Mouse (Mus musculus) layer of hippocampus, postnatal 10 days (tissue): ENCODE measurements around the gene Tmc8. TPM values are rescaled to one million over a fixed set of nuclear protein-coding genes. Genes with fewer than 3 reads are reported as not detected.
"Not testable (repeated sequence)": the region's sequence is repeated elsewhere in the genome, so short reads cannot be mapped to it uniquely, and the experiment has no call there.

Experiments
- DNase-seq, 2 experiments: peaks; one replicate each; pipeline ENCODE4 v3.0.0; 2021; ENCODE audit warnings: low spot score in 2 of 2
- total RNA-seq, 2 experiments: library from RNA; stranded (reverse); gene quantifications; 2 replicates each; pipeline ENCODE4 v1.2.3; 2021

Gene Tmc8
- total RNA-seq, 2 experiments from 2014 or later = 0.60 to 1.5 TPM

GRCm38 (mm10) chr11:117792281-117792888 is 10.5 kb downstream of the Tmc8 start:
- no peak for DNase-seq

- no peak for DNase-seq
Measured at GRCm38 (mm10) chr11:117794035-117794551, 12.2 kb downstream of the Tmc8 start.

- DNase-seq = no peak
Measured at GRCm38 (mm10) chr11:117796954-117797353, 15.1 kb downstream of the Tmc8 start.

- no peak for DNase-seq
Measured at GRCm38 (mm10) chr11:117797511-117798159, 15.8 kb downstream of the Tmc8 start, which contains the start of gene 6030468B19Rik. Gene 6030468B19Rik, plus strand, starts transcription at chr11:117797660.

GRCm38 (mm10) chr11:117798160-117798541 is 16.3 kb downstream of the Tmc8 start:
- DNase-seq = no peak

- no peak for DNase-seq
Measured at GRCm38 (mm10) chr11:117799174-117799573, 17.3 kb downstream of the Tmc8 start.

GRCm38 (mm10) chr11:117800038-117800437 is 18.2 kb downstream of the Tmc8 start:
- no peak for DNase-seq

- DNase-seq = no peak
Measured at GRCm38 (mm10) chr11:117801650-117802049, 19.8 kb downstream of the Tmc8 start.

GRCm38 (mm10) chr11:117803166-117803688 is 21.4 kb downstream of the Tmc8 start:
- no peak for DNase-seq

- no peak for DNase-seq
Measured at GRCm38 (mm10) chr11:117806781-117807180, 24.9 kb downstream of the Tmc8 start.

GRCm38 (mm10) chr11:117809407-117810311 is 27.8 kb downstream of the Tmc8 start, which contains the start of the genes Gm20708 and Syngr2:
Gene Gm20708, plus strand, starts transcription at chr11:117809668.
Gene Syngr2, plus strand, starts transcription at chr11:117809668.
- DNase-seq = peak; percentile 52 to 71

GRCm38 (mm10) chr11:117810401-117811046 is 28.6 kb downstream of the Tmc8 start:
- peak; percentile 69 to 73 for DNase-seq

- no peak for DNase-seq
Measured at GRCm38 (mm10) chr11:117813867-117814266, 32.0 kb downstream of the Tmc8 start.

- DNase-seq = no peak
Measured at GRCm38 (mm10) chr11:117814704-117815366, 33.0 kb downstream of the Tmc8 start.

GRCm38 (mm10) chr11:117815850-117816249 is 34.0 kb downstream of the Tmc8 start:
- DNase-seq = not testable (repeated sequence)

GRCm38 (mm10) chr11:117816389-117816996 is 34.6 kb downstream of the Tmc8 start:
- DNase-seq = no peak

- no peak for DNase-seq
Measured at GRCm38 (mm10) chr11:117819095-117819494, 37.2 kb downstream of the Tmc8 start.

- no peak for DNase-seq
Measured at GRCm38 (mm10) chr11:117820173-117820572, 38.3 kb downstream of the Tmc8 start.

GRCm38 (mm10) chr11:117821868-117822267 is 40.0 kb downstream of the Tmc8 start:
- DNase-seq = no peak
